Mouse (Mus musculus): ENCODE measurements around the gene Gm5737. TPM values are rescaled to one million over a fixed set of nuclear protein-coding genes. Genes with fewer than 3 reads are reported as not detected.

Gm5737 gene
- polyA plus RNA-seq (2014; fragmentation: Nextera tagmentation; extraction: Ambion mirVana): not detected in 2 replicates

DNA sequence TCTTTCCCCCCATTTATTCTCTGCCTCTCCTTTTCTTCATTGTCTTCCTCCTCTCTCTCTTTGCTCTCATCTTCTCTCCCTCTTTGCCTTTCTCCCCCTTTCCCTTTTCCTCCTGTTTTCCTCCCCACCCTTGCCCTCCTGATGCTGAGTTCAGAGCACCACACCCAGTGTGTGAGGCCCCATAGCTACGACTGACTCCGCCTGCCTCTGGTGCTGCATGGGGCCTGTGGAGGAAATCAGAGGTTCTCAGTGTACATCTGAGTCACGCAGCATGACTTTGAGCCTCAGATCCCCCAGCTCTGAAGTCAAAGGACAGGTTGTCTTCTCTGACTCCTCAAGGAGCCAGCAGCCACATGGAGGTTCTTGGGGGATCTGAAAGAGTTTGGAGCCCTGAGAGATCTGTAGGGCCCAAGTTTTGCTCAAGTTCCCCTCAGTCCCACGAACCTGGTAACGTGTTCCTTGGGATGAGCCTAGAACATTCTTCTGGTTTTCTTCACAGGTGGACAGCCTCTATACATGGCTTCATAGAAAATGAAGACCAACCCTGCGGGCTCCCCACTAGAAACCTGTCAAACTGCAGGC is at the start of gene Gm5737:
Gm5737 (plus strand) TSS at position 532 of the 582 bp plus-strand sequence.
- Histone ChIP-seq H3K9me3 (replicated peaks; ENCODE audit: control insufficient read depth, low read length) (no peaks in the 10 kb centered on the region), H3K4me3 (ENCODE audit: low read depth, low read length) (no peak within 1 kb of the TSS), H3K27me3 (replicated peaks; ENCODE audit: control insufficient read depth, insufficient read depth, low read length) (no peaks in the 10 kb centered on the region), H3K4me1 (ENCODE audit: control insufficient read depth, insufficient read depth, low read length) (no peaks in the 10 kb centered on the region), H3K4me2 (ENCODE audit: low read length) (no peak within 1 kb of the TSS), H3K27ac (ENCODE audit: low read depth, low read length) (no peak within 1 kb of the TSS), H3K9ac (ENCODE audit: low read length) (no peak within 1 kb of the TSS), H3K36me3 (ENCODE audit: control insufficient read depth, insufficient read depth, low read length) (no peaks in the 10 kb centered on the region)
- ATAC-seq (no peak), DNase-seq (ENCODE audit: low spot score) (no peak)
- 84% methylated on average over 6 of the region's 6 CpGs for WGBS

DNA sequence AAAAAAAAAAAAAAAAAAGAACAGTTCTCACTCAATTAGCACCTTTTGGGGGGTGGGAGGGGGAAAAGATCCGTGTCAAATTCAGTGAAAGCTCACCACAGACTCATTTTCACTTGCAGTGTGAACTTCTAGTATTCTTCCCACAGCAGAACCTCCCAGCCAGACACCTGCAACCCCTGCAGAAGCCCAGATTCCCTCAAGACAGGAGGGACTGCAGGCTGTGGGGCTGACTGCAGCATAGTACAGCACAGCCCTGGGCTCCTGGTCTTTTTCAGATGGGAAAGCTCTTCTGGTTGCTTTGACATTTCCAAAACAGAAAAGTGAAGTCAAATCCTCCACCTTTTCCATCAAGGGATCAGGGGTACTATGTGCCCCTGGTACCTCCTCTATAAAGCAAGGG is 44.8 kb upstream of the Gm5737 start:
- Histone ChIP-seq H3K9ac (ENCODE audit: low read length) (no peak overlapping the region), H3K4me1 (ENCODE audit: control insufficient read depth, insufficient read depth, low read length) (0 out of 2 replicates have a peak, but pooled peaks cover 2% of the 10 kb centered on the region), H3K4me3 (ENCODE audit: low read depth, low read length) (no peak overlapping the region), H3K4me2 (ENCODE audit: low read length) (no peak overlapping the region), H3K27me3 (replicated peaks; ENCODE audit: control insufficient read depth, insufficient read depth, low read length) (no peaks in the 10 kb centered on the region), H3K27ac (ENCODE audit: low read depth, low read length) (0 out of 2 replicates have a peak overlapping the region, but pooled peaks have one; percentile 27), H3K36me3 (ENCODE audit: control insufficient read depth, insufficient read depth, low read length) (no peaks in the 10 kb centered on the region), H3K9me3 (replicated peaks; ENCODE audit: control insufficient read depth, low read length) (no peaks in the 10 kb centered on the region)
- 0% methylated on average over 1 of the region's 1 CpGs for WGBS
- DNase-seq (ENCODE audit: low spot score): peak; percentile 45
- ATAC-seq: no peak

DNA sequence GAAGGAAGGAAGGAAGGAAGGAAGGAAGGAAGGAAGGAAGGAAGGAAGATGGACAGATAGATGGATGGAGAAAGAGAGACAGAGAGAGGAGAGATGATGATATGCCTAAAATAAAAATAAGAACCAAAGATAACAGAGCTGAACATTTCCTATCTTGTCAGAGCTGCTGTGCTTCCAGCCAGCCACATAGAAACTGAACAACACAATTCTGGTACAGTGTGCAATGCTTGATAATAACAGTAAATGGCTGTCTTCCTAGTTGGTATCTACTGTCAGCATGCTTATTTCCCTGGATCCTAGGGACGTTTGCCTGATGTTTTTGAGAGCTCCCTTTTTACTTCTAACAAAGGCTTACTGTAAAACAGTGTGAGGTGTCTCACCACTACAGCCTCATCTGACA is 40.8 kb upstream of the Gm5737 start:
- H3K4me3 ChIP-seq (ENCODE audit: low read depth, low read length): no peak overlapping the region
- WGBS: 60% methylated on average over 1 of the region's 1 CpGs
- H3K9me3 ChIP-seq (replicated peaks; ENCODE audit: control insufficient read depth, low read length): no peaks in the 10 kb centered on the region
- ATAC-seq (no peak), DNase-seq (ENCODE audit: low spot score) (no peak)
- H3K4me1 ChIP-seq (ENCODE audit: control insufficient read depth, insufficient read depth, low read length): 0 out of 2 replicates have a peak, but pooled peaks cover 2% of the 10 kb centered on the region
- no peaks in the 10 kb centered on the region for H3K36me3 ChIP-seq (ENCODE audit: control insufficient read depth, insufficient read depth, low read length)
- H3K27me3 ChIP-seq (replicated peaks; ENCODE audit: control insufficient read depth, insufficient read depth, low read length): no peaks in the 10 kb centered on the region
- no peak overlapping the region for H3K9ac ChIP-seq (ENCODE audit: low read length)
- no peak overlapping the region for H3K27ac ChIP-seq (ENCODE audit: low read depth, low read length)
- H3K4me2 ChIP-seq (ENCODE audit: low read length): no peak overlapping the region

DNA sequence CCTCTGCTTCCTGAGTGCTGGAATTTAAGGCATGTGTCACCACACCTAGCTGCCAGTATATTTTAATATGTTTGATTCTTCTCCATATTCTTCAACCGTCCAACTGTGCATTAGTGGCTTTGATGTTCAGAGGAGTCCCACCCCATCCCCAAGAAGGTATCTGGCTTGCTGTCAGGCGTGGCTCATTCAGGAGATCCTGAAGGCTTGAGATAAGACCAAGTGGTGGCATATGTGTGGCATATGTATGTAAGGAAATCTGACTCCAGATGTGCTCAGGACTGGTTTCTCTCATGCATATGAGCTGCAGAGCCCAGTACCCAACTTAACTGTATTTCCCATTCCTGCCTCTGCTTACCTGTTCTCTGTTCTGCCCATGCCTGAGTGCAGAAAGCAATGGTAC is 34.2 kb upstream of the Gm5737 start:
- no peaks in the 10 kb centered on the region for H3K4me1 ChIP-seq (ENCODE audit: control insufficient read depth, insufficient read depth, low read length)

DNA sequence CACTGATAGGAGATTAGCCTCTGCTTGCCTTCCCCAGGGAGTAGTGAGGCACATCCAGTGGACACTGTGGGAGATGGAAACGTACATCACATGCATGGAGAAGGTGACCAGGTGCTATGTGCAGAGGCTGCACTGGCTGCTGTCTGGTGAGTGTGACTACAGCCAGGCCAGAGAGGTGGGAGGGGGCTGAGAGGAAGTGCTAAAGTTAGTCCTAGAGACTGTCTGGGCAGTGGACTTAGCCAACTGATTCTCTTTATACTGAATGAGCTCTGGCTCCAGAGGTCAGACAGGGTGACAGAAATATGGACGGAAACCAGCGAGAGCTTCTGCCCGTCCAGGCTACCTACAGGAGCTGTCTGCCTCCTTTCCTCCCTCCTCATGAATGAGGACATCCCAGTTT is 16.6 kb upstream of the Gm5737 start:
- no peaks in the 10 kb centered on the region for H3K4me1 ChIP-seq (ENCODE audit: control insufficient read depth, insufficient read depth, low read length)
- no peak overlapping the region for H3K9ac ChIP-seq (ENCODE audit: low read length)
- no peak overlapping the region for H3K4me3 ChIP-seq (ENCODE audit: low read depth, low read length)
- H3K4me2 ChIP-seq (ENCODE audit: low read length): no peak overlapping the region
- ATAC-seq (no peak), DNase-seq (ENCODE audit: low spot score) (no peak)
- no peaks in the 10 kb centered on the region for H3K9me3 ChIP-seq (replicated peaks; ENCODE audit: control insufficient read depth, low read length)
- no peak overlapping the region for H3K27ac ChIP-seq (ENCODE audit: low read depth, low read length)
- H3K36me3 ChIP-seq (ENCODE audit: control insufficient read depth, insufficient read depth, low read length): no peaks in the 10 kb centered on the region
- WGBS: 85% methylated on average over 4 of the region's 4 CpGs
- H3K27me3 ChIP-seq (replicated peaks; ENCODE audit: control insufficient read depth, insufficient read depth, low read length): no peaks in the 10 kb centered on the region

More for the DNA sequence above, 34.2 kb upstream of the Gm5737 start:
- ATAC-seq: no peak
- no peak overlapping the region for H3K27ac ChIP-seq (ENCODE audit: low read depth, low read length)
- H3K9ac ChIP-seq (ENCODE audit: low read length): no peak overlapping the region
- 57% methylated on average over 2 of the region's 2 CpGs for WGBS
- H3K4me2 ChIP-seq (ENCODE audit: low read length): no peak overlapping the region
- no peaks in the 10 kb centered on the region for H3K27me3 ChIP-seq (replicated peaks; ENCODE audit: control insufficient read depth, insufficient read depth, low read length)
- no peak for DNase-seq (ENCODE audit: low spot score)
- no peak overlapping the region for H3K4me3 ChIP-seq (ENCODE audit: low read depth, low read length)
- no peaks in the 10 kb centered on the region for H3K36me3 ChIP-seq (ENCODE audit: control insufficient read depth, insufficient read depth, low read length)
- H3K9me3 ChIP-seq (replicated peaks; ENCODE audit: control insufficient read depth, low read length): no peaks in the 10 kb centered on the region

DNA sequence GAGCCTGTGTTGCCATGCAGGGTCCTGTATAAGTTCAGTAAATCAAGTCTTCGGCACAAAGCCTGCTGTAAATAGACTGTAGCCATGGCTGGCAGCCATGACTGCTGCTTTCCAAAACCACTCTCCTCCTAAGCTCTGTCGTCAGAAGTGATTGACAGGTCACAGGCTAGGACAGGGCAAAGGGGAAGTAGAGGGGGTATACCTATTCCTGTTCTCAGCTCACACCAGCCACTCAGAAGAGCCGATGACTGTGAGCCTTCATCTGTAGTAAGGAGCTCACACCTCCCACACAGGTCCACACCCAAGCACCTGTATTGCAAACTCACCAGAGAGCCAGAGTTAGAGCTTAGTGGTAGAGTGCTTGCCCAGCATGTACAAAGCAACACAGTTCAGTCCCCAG is 15.8 kb upstream of the Gm5737 start:
- Histone ChIP-seq H3K4me3 (ENCODE audit: low read depth, low read length) (no peak overlapping the region), H3K9me3 (replicated peaks; ENCODE audit: control insufficient read depth, low read length) (no peaks in the 10 kb centered on the region), H3K27ac (ENCODE audit: low read depth, low read length) (no peak overlapping the region), H3K4me1 (ENCODE audit: control insufficient read depth, insufficient read depth, low read length) (no peaks in the 10 kb centered on the region), H3K27me3 (replicated peaks; ENCODE audit: control insufficient read depth, insufficient read depth, low read length) (no peaks in the 10 kb centered on the region), H3K9ac (ENCODE audit: low read length) (no peak overlapping the region), H3K36me3 (ENCODE audit: control insufficient read depth, insufficient read depth, low read length) (no peaks in the 10 kb centered on the region), H3K4me2 (ENCODE audit: low read length) (no peak overlapping the region)
- 76% methylated on average over 3 of the region's 3 CpGs for WGBS
- no peak for ATAC-seq
- no peak for DNase-seq (ENCODE audit: low spot score)

DNA sequence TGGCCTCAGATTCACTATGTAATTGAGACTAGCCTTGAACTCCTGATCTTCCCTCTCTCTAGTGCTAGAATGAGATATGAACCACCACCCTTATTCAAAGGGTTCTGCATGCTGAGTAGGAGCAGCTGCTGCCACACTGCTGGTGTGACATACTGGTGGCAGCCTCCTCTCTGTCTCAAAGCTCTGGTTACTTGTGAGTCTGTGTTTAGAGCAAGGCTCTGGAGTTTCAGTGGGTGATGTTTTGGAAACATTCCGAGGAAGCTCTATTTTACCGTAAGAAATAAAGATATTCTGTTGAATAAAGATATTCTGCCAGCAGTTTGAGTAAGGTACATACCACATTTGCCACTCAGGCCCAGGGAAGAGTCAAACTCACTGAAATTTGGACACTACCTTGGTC is 8.9 kb upstream of the Gm5737 start:
- H3K4me3 ChIP-seq (ENCODE audit: low read depth, low read length): no peak overlapping the region
- no peaks in the 10 kb centered on the region for H3K27me3 ChIP-seq (replicated peaks; ENCODE audit: control insufficient read depth, insufficient read depth, low read length)
- no peaks in the 10 kb centered on the region for H3K4me1 ChIP-seq (ENCODE audit: control insufficient read depth, insufficient read depth, low read length)
- WGBS: 86% methylated on average over 2 of the region's 2 CpGs
- no peak overlapping the region for H3K4me2 ChIP-seq (ENCODE audit: low read length)
- no peak overlapping the region for H3K27ac ChIP-seq (ENCODE audit: low read depth, low read length)
- ATAC-seq (no peak), DNase-seq (ENCODE audit: low spot score) (no peak)
- no peak overlapping the region for H3K9ac ChIP-seq (ENCODE audit: low read length)
- no peaks in the 10 kb centered on the region for H3K9me3 ChIP-seq (replicated peaks; ENCODE audit: control insufficient read depth, low read length)
- no peaks in the 10 kb centered on the region for H3K36me3 ChIP-seq (ENCODE audit: control insufficient read depth, insufficient read depth, low read length)

DNA sequence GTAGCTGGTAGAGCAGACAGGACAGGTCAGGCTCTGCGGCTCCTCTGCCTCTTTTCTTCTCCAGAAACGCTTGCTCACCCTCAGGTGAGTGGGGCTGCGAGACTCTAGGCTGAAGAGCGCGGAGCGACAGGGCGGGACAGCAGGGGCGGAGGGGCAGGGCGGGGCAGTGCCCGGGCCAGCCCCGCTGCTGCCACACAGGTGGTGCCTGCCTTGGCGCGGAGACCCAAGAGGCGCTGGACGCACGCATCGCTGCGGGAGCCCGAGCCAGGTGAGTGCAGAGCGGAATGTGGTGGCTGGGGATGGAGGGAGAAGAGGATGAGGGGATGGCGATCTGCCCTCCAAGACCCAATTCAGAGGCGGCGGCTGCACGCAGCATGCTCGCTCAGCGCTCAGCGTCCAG is 2.5 kb upstream of the Gm5737 start:
- H3K4me2 ChIP-seq (ENCODE audit: low read length): peak overlapping the region; percentile 45
- no peak overlapping the region for H3K27ac ChIP-seq (ENCODE audit: low read depth, low read length)
- ATAC-seq: no peak
- no peak overlapping the region for H3K4me3 ChIP-seq (ENCODE audit: low read depth, low read length)
- H3K9ac ChIP-seq (ENCODE audit: low read length): peak overlapping the region; percentile 37; the same call in 1 of the 2 replicates
- no peaks in the 10 kb centered on the region for H3K27me3 ChIP-seq (replicated peaks; ENCODE audit: control insufficient read depth, insufficient read depth, low read length)
- no peaks in the 10 kb centered on the region for H3K9me3 ChIP-seq (replicated peaks; ENCODE audit: control insufficient read depth, low read length)
- no peak for DNase-seq (ENCODE audit: low spot score)
- 2% methylated on average over 27 of the region's 27 CpGs for WGBS
- no peaks in the 10 kb centered on the region for H3K36me3 ChIP-seq (ENCODE audit: control insufficient read depth, insufficient read depth, low read length)
- no peaks in the 10 kb centered on the region for H3K4me1 ChIP-seq (ENCODE audit: control insufficient read depth, insufficient read depth, low read length)

DNA sequence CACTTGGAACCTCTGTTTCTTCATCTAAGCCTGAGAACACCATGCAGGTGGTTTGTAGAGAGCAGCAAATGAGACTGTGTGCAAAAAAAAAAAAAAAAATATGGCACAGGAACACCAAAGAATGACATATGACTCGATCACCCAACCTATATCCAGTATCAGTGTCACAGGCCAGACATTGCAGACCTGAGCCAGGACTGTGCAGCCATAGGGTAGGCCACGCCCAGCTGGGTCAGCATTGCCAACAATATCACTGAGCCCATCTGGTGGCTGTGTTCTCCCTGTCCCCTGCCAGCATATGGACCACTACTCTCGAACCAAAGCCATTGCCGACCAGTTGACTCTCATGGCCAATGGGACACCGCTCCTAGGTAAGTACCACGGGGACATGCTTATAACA is 5.4 kb downstream of the Gm5737 start:
- Histone ChIP-seq H3K27ac (ENCODE audit: low read depth, low read length) (no peak overlapping the region), H3K27me3 (replicated peaks; ENCODE audit: control insufficient read depth, insufficient read depth, low read length) (no peaks in the 10 kb centered on the region), H3K4me1 (ENCODE audit: control insufficient read depth, insufficient read depth, low read length) (no peaks in the 10 kb centered on the region), H3K36me3 (ENCODE audit: control insufficient read depth, insufficient read depth, low read length) (no peaks in the 10 kb centered on the region), H3K4me2 (ENCODE audit: low read length) (no peak overlapping the region), H3K4me3 (ENCODE audit: low read depth, low read length) (no peak overlapping the region), H3K9ac (ENCODE audit: low read length) (no peak overlapping the region), H3K9me3 (replicated peaks; ENCODE audit: control insufficient read depth, low read length) (no peaks in the 10 kb centered on the region)
- ATAC-seq (no peak), DNase-seq (ENCODE audit: low spot score) (no peak)
- 85% methylated on average over 6 of the region's 6 CpGs for WGBS
